Mouse (Mus musculus): ENCODE measurements around the gene Ubqln2. TPM values are rescaled to one million over a fixed set of nuclear protein-coding genes. Genes with fewer than 3 reads are reported as not detected.

Gene Ubqln2
- polyA plus RNA-seq (2012; rRNA removed): 116 and 129 TPM in 2 replicates

- TF ChIP-seq CTCF (IDR thresholded peaks at IDR 0.05; ENCODE audit: borderline replicate concordance, insufficient read depth, low read depth, low read length): no peak
- peak; percentile 75 for TF ChIP-seq POLR2A (IDR thresholded peaks at IDR 0.05; ENCODE audit: borderline replicate concordance, insufficient read depth, low read length)
- Histone ChIP-seq H3K27ac (ENCODE audit: insufficient read depth, low read length) (peak within 1 kb of the TSS; percentile 96), H3K4me1 (ENCODE audit: control insufficient read depth, insufficient read depth, low read length) (no peaks in the 10 kb centered on the region), H3K27me3 (ENCODE audit: control insufficient read depth, insufficient read depth, low read length) (no peaks in the 10 kb centered on the region), H3K4me3 (replicated peaks; ENCODE audit: insufficient read depth, low read depth, low read length) (peak within 1 kb of the TSS; percentile 80)
- DNase-seq: peak; percentile 85 to 87
- WGBS: 14% methylated on average over 68 of the region's 76 CpGs
Observed at GRCm38 (mm10) chrX:153497688-153498516, at the start of gene Ubqln2. Gene Ubqln2, plus strand, starts transcription at chrX:153498227.

GRCm38 (mm10) chrX:153451946-153452345 lies 46.1 kb upstream of the Ubqln2 start:
- WGBS: 80% methylated on average over 5 of the region's 5 CpGs
- no peak for TF ChIP-seq POLR2A (IDR thresholded peaks at IDR 0.05; ENCODE audit: borderline replicate concordance, insufficient read depth, low read length)
- TF ChIP-seq CTCF (IDR thresholded peaks at IDR 0.05; ENCODE audit: borderline replicate concordance, insufficient read depth, low read depth, low read length): no peak
- no peak overlapping the region for H3K4me3 ChIP-seq (replicated peaks; ENCODE audit: insufficient read depth, low read depth, low read length)
- H3K27ac ChIP-seq (ENCODE audit: insufficient read depth, low read length): no peak overlapping the region
- DNase-seq: no peak
- H3K27me3 ChIP-seq (ENCODE audit: control insufficient read depth, insufficient read depth, low read length): no peaks in the 10 kb centered on the region
- H3K4me1 ChIP-seq (ENCODE audit: control insufficient read depth, insufficient read depth, low read length): no peaks in the 10 kb centered on the region

- Histone ChIP-seq H3K4me1 (ENCODE audit: control insufficient read depth, insufficient read depth, low read length) (no peaks in the 10 kb centered on the region), H3K27me3 (ENCODE audit: control insufficient read depth, insufficient read depth, low read length) (no peaks in the 10 kb centered on the region), H3K27ac (ENCODE audit: insufficient read depth, low read length) (no peak overlapping the region), H3K4me3 (replicated peaks; ENCODE audit: insufficient read depth, low read depth, low read length) (no peak overlapping the region)
- TF ChIP-seq CTCF (IDR thresholded peaks at IDR 0.05; ENCODE audit: borderline replicate concordance, insufficient read depth, low read depth, low read length) (no peak), POLR2A (IDR thresholded peaks at IDR 0.05; ENCODE audit: borderline replicate concordance, insufficient read depth, low read length) (no peak)
- WGBS: 24% methylated on average over 8 of the region's 8 CpGs
- DNase-seq: no peak
Observed at GRCm38 (mm10) chrX:153476760-153477248, 21.2 kb upstream of the Ubqln2 start.

GRCm38 (mm10) chrX:153492326-153492725 lies 5.7 kb upstream of the Ubqln2 start:
- WGBS: 56% methylated on average over 3 of the region's 3 CpGs
- no peak for DNase-seq
- TF ChIP-seq POLR2A (IDR thresholded peaks at IDR 0.05; ENCODE audit: borderline replicate concordance, insufficient read depth, low read length): no peak
- TF ChIP-seq CTCF (IDR thresholded peaks at IDR 0.05; ENCODE audit: borderline replicate concordance, insufficient read depth, low read depth, low read length): no peak
- H3K27ac ChIP-seq (ENCODE audit: insufficient read depth, low read length): no peak overlapping the region
- no peaks in the 10 kb centered on the region for H3K27me3 ChIP-seq (ENCODE audit: control insufficient read depth, insufficient read depth, low read length)
- H3K4me1 ChIP-seq (ENCODE audit: control insufficient read depth, insufficient read depth, low read length): no peaks in the 10 kb centered on the region
- H3K4me3 ChIP-seq (replicated peaks; ENCODE audit: insufficient read depth, low read depth, low read length): no peak overlapping the region

GRCm38 (mm10) chrX:153498665-153499293 lies 752 bp downstream of the Ubqln2 start:
- H3K27ac ChIP-seq (ENCODE audit: insufficient read depth, low read length): peak overlapping the region; percentile 96
- no peak for TF ChIP-seq POLR2A (IDR thresholded peaks at IDR 0.05; ENCODE audit: borderline replicate concordance, insufficient read depth, low read length)
- TF ChIP-seq CTCF (IDR thresholded peaks at IDR 0.05; ENCODE audit: borderline replicate concordance, insufficient read depth, low read depth, low read length): no peak
- 11% methylated on average over 30 of the region's 30 CpGs for WGBS
- DNase-seq: peak; percentile 20 to 38
- peak overlapping the region; percentile 80 for H3K4me3 ChIP-seq (replicated peaks; ENCODE audit: insufficient read depth, low read depth, low read length)
- no peaks in the 10 kb centered on the region for H3K4me1 ChIP-seq (ENCODE audit: control insufficient read depth, insufficient read depth, low read length)
- H3K27me3 ChIP-seq (ENCODE audit: control insufficient read depth, insufficient read depth, low read length): no peaks in the 10 kb centered on the region

- peak; percentile 10 to 48 for DNase-seq
- H3K27me3 ChIP-seq (ENCODE audit: control insufficient read depth, insufficient read depth, low read length): no peaks in the 10 kb centered on the region
- WGBS: 19% methylated on average over 32 of the region's 32 CpGs
- H3K4me1 ChIP-seq (ENCODE audit: control insufficient read depth, insufficient read depth, low read length): no peaks in the 10 kb centered on the region
- H3K27ac ChIP-seq (ENCODE audit: insufficient read depth, low read length): peak overlapping the region; percentile 30; the same call in 1 of the 2 replicates
- peak overlapping the region; percentile 80 for H3K4me3 ChIP-seq (replicated peaks; ENCODE audit: insufficient read depth, low read depth, low read length)
- TF ChIP-seq POLR2A (IDR thresholded peaks at IDR 0.05; ENCODE audit: borderline replicate concordance, insufficient read depth, low read length): no peak
- TF ChIP-seq CTCF (IDR thresholded peaks at IDR 0.05; ENCODE audit: borderline replicate concordance, insufficient read depth, low read depth, low read length): no peak
Observed at GRCm38 (mm10) chrX:153499294-153500046, 1.4 kb downstream of the Ubqln2 start.

- H3K4me3 ChIP-seq (replicated peaks; ENCODE audit: insufficient read depth, low read depth, low read length): peak overlapping the region; percentile 80
- WGBS: 2% methylated on average over 12 of the region's 12 CpGs
- TF ChIP-seq CTCF (IDR thresholded peaks at IDR 0.05; ENCODE audit: borderline replicate concordance, insufficient read depth, low read depth, low read length) (no peak), POLR2A (IDR thresholded peaks at IDR 0.05; ENCODE audit: borderline replicate concordance, insufficient read depth, low read length) (no peak)
- H3K27me3 ChIP-seq (ENCODE audit: control insufficient read depth, insufficient read depth, low read length): no peaks in the 10 kb centered on the region
- no peaks in the 10 kb centered on the region for H3K4me1 ChIP-seq (ENCODE audit: control insufficient read depth, insufficient read depth, low read length)
- peak overlapping the region; percentile 30; the same call in 1 of the 2 replicates for H3K27ac ChIP-seq (ENCODE audit: insufficient read depth, low read length)
- peak in 1 of 2 experiments; percentile 33 for DNase-seq
Observed at GRCm38 (mm10) chrX:153500047-153500345, 2.0 kb downstream of the Ubqln2 start.

Measured in cerebellum, adult 2 months (tissue).